Mouse (Mus musculus) heart, postnatal 0 days (tissue): ENCODE measurements around the gene Mfap2.

Source experiments
- CTCF ChIP-seq: IDR thresholded peaks from 2 replicates; pipeline ENCODE4 v1.5.1; 2016; ENCODE audit warnings: antibody characterized with exemption, control low read depth, low read depth
- EP300 ChIP-seq: IDR thresholded peaks from 2 replicates; pipeline ENCODE4 v1.6.1; 2016; ENCODE audit warnings: antibody characterized with exemption, low read depth

- TF ChIP-seq EP300, result no peak
- no peak for TF ChIP-seq CTCF
Observed at GRCm38 (mm10) chr4:141024992-141025391, 14.8 kb downstream of the Mfap2 start.
